Mouse (Mus musculus) forebrain, embryonic 15.5 days (tissue): ENCODE measurements around the gene Unc119b. TPM values are rescaled to one million over a fixed set of nuclear protein-coding genes. Genes with fewer than 3 reads are reported as not detected.
A peak's percentile ranks its signal among the peaks of the same experiment; 100 is the strongest.
"Not testable (repeated sequence)": the region's sequence is repeated elsewhere in the genome, so short reads cannot be mapped to it uniquely, and the experiment has no call there.

ENCODE experiments used
- ATAC-seq: fragments of 200-750 bp; cut with Nextera tagmentation; replicated peaks from 2 replicates; pipeline ENCODE4 v1.8.0; 2017; ENCODE audit warnings: mild to moderate bottlenecking, moderate TSS enrichment, moderate library complexity
- H3K27ac ChIP-seq: fragments of 300-500 bp; sonication (generic); replicated peaks from 2 replicates; pipeline ENCODE4 v1.5.1; 2015; ENCODE audit warnings: mild to moderate bottlenecking, inconsistent platforms
- H3K27me3 ChIP-seq: fragments of 300-500 bp; sonication (generic); 2 replicates; pipeline ENCODE4 v1.6.1; 2015; ENCODE audit warnings: inconsistent platforms
- H3K36me3 ChIP-seq: fragments of 300-500 bp; sonication (generic); 2 replicates; pipeline ENCODE4 v1.6.1; 2015; ENCODE audit warnings: mild to moderate bottlenecking, inconsistent platforms
- H3K4me1 ChIP-seq: fragments of 300-500 bp; sonication (generic); 2 replicates; pipeline ENCODE4 v1.6.1; 2015; ENCODE audit warnings: inconsistent platforms
- H3K4me2 ChIP-seq: fragments of 300-500 bp; sonication (generic); replicated peaks from 2 replicates; pipeline ENCODE4 v1.6.1; 2015; ENCODE audit warnings: mild to moderate bottlenecking, inconsistent platforms
- H3K4me3 ChIP-seq: fragments of 300-500 bp; sonication (generic); 2 replicates; pipeline ENCODE4 v1.5.1; 2015; ENCODE audit warnings: mild to moderate bottlenecking, inconsistent platforms
- H3K9ac ChIP-seq: fragments of 300-500 bp; sonication (generic); replicated peaks from 2 replicates; pipeline ENCODE4 v1.6.1; 2015; ENCODE audit warnings: mild to moderate bottlenecking, inconsistent platforms
- H3K9me3 ChIP-seq: fragments of 300-500 bp; sonication (generic); 2 replicates; pipeline ENCODE4 v1.6.1; 2016; ENCODE audit warnings: inconsistent platforms
- WGBS: fragments of 180-500 bp; shearing (Covaris S2); methylation state at CpG from one replicate; pipeline ENCODE4 v1.1.7; 2015; ENCODE audit warnings: mixed read lengths; 5-methylcytosine and 5-hydroxymethylcytosine counted together
- polyA plus RNA-seq: library from polyadenylated mRNA; unstranded; fragments of >200 nt; fragmentation: Nextera tagmentation; extraction: Ambion mirVana; gene quantifications from 2 replicates; pipeline ENCODE4 v1.2.1, GENCODE M21; 2015

Unc119b gene
- polyA plus RNA-seq, 1 experiment from 2014 or later = 44.4 TPM

DNA sequence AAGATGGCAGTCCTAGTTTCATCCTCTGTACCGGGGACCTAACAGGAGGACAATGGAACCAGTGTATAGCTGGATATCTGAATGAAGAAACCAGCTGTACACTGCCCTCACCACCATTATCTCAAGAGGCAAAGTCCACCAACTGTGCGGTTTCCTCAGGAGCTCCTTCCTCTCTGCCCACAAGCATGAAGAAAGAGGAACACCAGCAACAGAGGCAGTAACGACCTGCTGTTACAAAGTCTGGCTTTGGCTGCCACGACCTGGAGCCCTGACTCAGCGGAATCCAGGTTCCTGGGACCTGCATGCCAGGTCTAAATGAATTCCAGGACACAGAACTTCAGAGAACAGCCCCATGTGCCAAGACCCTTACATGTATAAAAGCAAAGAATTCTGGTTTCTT is 21.1 kb upstream of the Unc119b start:
- no peak for ATAC-seq
- H3K27me3 ChIP-seq = no peaks in the 10 kb centered on the region
- no peaks in the 10 kb centered on the region for H3K9me3 ChIP-seq
- no peak overlapping the region for H3K27ac ChIP-seq
- WGBS = 38% methylated on average over 5 of the region's 5 CpGs
- peak overlapping the region; percentile 93 for H3K4me2 ChIP-seq
- peak overlapping the region; percentile 29; the same call in 1 of the 2 replicates for H3K9ac ChIP-seq
- 0 out of 2 replicates have a peak overlapping the region, but pooled peaks have one; percentile 3 for H3K4me3 ChIP-seq
- peaks cover 1% of the 10 kb centered on the region for H3K36me3 ChIP-seq
- H3K4me1 ChIP-seq = peaks cover 44% of the 10 kb centered on the region

DNA sequence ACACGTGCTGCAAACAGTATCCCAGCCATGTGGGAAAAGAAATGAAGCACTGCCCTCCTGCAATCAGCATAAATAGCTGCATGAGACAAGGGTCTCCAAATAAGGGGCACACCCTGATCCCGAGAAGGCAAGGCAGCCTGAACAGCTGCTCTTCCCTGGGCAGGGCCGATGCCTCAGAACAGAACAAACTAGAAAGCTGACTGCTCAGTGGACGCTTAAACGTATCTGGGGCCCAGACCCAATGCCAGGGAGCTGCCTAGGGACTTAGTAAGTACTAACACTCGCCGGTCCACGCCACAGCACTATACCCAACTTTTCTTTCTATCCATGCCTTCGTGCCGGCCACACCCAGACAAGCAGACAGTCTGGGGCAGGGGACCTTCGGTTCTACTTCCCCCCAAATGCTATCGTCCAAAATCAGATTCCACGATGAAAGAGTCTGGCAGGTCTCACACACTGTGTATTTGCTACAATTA is 20.4 kb upstream of the Unc119b start:
- H3K27ac ChIP-seq = no peak overlapping the region
- H3K4me3 ChIP-seq = no peak overlapping the region
- no peaks in the 10 kb centered on the region for H3K9me3 ChIP-seq
- no peaks in the 10 kb centered on the region for H3K27me3 ChIP-seq
- peaks cover 44% of the 10 kb centered on the region for H3K4me1 ChIP-seq
- H3K9ac ChIP-seq = peak overlapping the region; percentile 16; the same call in 1 of the 2 replicates
- no peak for ATAC-seq
- H3K36me3 ChIP-seq = peaks cover 7% of the 10 kb centered on the region
- H3K4me2 ChIP-seq = peak overlapping the region; percentile 93; the same call in 1 of the 2 replicates
- 72% methylated on average over 13 of the region's 13 CpGs for WGBS

DNA sequence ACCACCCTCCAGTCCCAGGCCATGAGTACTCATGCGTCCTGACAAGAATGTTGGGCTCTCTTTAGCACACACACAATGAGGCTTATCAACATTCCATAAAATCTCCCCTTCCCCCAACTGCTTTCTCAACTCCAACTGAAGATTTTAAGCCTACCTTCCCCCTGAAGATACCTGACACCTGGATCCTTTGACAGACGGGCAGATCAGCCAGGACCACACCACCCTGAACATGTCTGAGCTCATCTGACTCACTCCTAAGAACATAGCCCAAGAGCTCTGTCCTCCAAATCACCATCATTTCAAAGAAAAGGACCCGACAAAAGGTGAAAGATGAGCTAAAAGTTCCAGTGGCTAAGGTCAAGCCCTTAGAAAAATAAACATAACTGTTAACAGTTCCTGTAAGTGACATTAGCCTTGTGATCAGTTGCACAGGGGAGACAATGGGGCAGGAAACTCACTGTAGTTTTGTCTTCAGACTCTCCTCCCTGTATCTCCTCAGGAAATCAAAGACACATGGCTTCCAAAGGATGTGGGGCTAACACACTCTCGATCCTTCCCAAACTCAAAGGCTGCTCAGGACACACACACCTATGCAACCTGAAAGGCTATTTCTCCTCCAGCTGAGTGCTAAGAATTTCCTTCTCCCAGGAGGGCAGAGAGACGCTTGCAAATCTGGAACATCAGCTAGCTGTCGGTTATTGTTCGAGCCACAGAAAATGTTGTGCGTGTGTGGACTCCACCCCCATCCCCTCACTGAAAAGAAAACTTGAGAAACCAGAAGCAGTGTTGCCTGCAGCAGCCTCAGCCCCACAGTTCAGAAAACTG is 17.6 kb upstream of the Unc119b start:
- peaks cover 36% of the 10 kb centered on the region for H3K4me1 ChIP-seq

GRCm38 (mm10) chr5:115151457-115151856 is 16.7 kb upstream of the Unc119b start:
- no peak overlapping the region for H3K9ac ChIP-seq
- no peak overlapping the region for H3K4me3 ChIP-seq
- no peaks in the 10 kb centered on the region for H3K27me3 ChIP-seq
- peaks cover 39% of the 10 kb centered on the region for H3K36me3 ChIP-seq
- WGBS = 85% methylated on average over 13 of the region's 13 CpGs
- no peak for ATAC-seq
- no peaks in the 10 kb centered on the region for H3K9me3 ChIP-seq
- H3K4me2 ChIP-seq = no peak overlapping the region
- no peak overlapping the region for H3K27ac ChIP-seq
- H3K4me1 ChIP-seq = peaks cover 27% of the 10 kb centered on the region

More for the DNA sequence above, 17.6 kb upstream of the Unc119b start:
- 72% methylated on average over 8 of the region's 8 CpGs for WGBS
- Histone ChIP-seq H3K36me3 (peaks cover 30% of the 10 kb centered on the region), H3K27me3 (no peaks in the 10 kb centered on the region), H3K9me3 (no peaks in the 10 kb centered on the region), H3K27ac (no peak overlapping the region), H3K4me3 (no peak overlapping the region), H3K4me2 (no peak overlapping the region), H3K9ac (no peak overlapping the region)
- ATAC-seq = no peak

GRCm38 (mm10) chr5:115150991-115151390 is 16.2 kb upstream of the Unc119b start:
- 86% methylated on average over 5 of the region's 5 CpGs for WGBS
- H3K4me1 ChIP-seq = peaks cover 22% of the 10 kb centered on the region
- no peak overlapping the region for H3K9ac ChIP-seq
- no peak overlapping the region for H3K27ac ChIP-seq
- no peaks in the 10 kb centered on the region for H3K9me3 ChIP-seq
- peaks cover 42% of the 10 kb centered on the region for H3K36me3 ChIP-seq
- no peak overlapping the region for H3K4me2 ChIP-seq
- H3K4me3 ChIP-seq = no peak overlapping the region
- H3K27me3 ChIP-seq = no peaks in the 10 kb centered on the region
- no peak for ATAC-seq

DNA sequence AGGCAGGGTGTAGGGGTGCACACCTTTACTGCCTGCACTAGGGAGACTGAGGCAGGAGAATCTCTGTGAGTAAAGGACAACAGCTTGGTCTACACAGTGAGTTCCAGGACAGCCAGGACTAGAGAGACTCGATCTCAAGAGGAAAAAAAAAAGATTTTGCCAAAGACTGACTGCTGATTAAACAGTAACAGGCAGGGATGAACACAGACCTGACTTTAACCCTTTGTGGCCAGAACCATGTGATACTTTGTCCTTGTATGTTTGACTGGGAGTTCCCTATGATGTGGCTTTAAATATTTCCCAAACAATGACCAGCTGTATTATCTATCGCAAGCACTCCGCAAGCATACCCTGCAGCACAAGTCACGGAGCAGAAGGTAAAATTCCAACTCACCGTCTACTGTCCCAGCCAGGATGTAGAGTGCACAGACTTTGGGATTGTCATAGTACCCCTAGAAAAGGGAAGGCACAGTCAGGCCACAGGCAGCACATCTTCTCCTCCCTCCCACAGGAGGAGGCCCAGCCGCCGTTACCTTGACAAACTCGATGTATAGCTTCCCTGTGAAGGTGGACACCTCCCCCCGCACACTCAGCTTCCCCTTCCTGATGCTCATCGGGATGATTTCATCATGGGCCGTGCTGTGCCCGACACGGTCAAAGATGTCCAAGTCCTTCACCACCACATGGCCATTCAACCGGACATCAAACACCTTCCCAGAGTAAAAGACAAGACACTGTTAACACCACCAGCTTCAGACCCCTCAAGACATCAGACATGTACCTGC is 15.1 kb upstream of the Unc119b start:
- Histone ChIP-seq H3K9ac (no peak overlapping the region), H3K4me3 (no peak overlapping the region), H3K27ac (no peak overlapping the region), H3K4me1 (peaks cover 11% of the 10 kb centered on the region), H3K9me3 (no peaks in the 10 kb centered on the region), H3K27me3 (no peaks in the 10 kb centered on the region), H3K36me3 (peaks cover 42% of the 10 kb centered on the region), H3K4me2 (no peak overlapping the region)
- ATAC-seq = no peak
- 94% methylated on average over 14 of the region's 14 CpGs for WGBS

DNA sequence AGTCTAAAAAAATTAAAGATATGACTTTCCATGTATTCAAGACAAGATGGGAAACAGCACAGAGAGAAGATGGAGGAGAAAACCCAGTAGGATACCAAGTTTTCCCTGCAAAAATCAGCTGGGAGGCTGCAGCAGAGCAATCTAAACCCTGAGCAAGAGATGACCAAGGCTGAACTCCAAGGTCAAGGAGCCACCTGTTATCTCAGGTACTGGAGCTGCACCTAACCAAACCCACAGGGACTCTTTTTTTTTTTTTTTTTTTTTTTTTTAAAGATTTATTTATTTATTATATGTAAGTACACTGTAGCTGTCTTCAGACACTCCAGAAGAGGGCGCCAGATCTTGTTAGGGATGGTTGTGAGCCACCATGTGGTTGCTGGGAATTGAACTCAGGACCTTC is 14.1 kb upstream of the Unc119b start:
- ATAC-seq, H3K9ac ChIP-seq, H3K4me1 ChIP-seq, H3K4me3 ChIP-seq, H3K4me2 ChIP-seq, H3K9me3 ChIP-seq, H3K27ac ChIP-seq, H3K27me3 ChIP-seq: not testable (repeated sequence)
- peaks cover 42% of the 10 kb centered on the region for H3K36me3 ChIP-seq
- WGBS = no CpG with 5 or more reads among the region's 1 CpGs

- H3K9me3 ChIP-seq = no peaks in the 10 kb centered on the region
- no peak overlapping the region for H3K9ac ChIP-seq
- ATAC-seq = no peak
- no peaks in the 10 kb centered on the region for H3K27me3 ChIP-seq
- WGBS = 94% methylated on average over 8 of the region's 8 CpGs
- no peak overlapping the region for H3K4me3 ChIP-seq
- peaks cover 42% of the 10 kb centered on the region for H3K36me3 ChIP-seq
- peaks cover 10% of the 10 kb centered on the region for H3K4me1 ChIP-seq
- H3K4me2 ChIP-seq = no peak overlapping the region
- H3K27ac ChIP-seq = no peak overlapping the region
Measured at GRCm38 (mm10) chr5:115148378-115148777, 13.6 kb upstream of the Unc119b start.

GRCm38 (mm10) chr5:115147388-115147787 is 12.6 kb upstream of the Unc119b start:
- H3K36me3 ChIP-seq = peaks cover 42% of the 10 kb centered on the region
- 92% methylated on average over 3 of the region's 3 CpGs for WGBS

DNA sequence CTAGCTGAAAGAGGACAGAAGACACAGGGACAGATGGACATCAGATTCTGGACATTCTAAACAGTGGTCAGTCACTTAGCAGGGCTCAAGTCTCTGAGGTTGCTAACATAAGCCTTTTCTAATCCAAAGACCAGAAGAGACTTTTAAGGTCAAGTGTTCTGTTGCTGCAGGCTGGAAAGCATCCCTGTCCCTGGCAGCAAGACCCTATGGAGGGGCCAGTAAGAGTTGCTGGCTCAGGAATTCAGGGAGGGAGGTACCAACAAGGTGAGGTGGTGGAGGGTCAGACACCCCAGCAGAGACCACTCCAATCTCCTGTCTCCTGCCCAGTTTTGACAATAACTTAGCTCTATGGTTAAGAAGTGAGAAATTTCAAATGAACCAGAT is 12.0 kb upstream of the Unc119b start:
- no peak for ATAC-seq
- H3K27ac ChIP-seq = no peak overlapping the region
- H3K36me3 ChIP-seq = peaks cover 42% of the 10 kb centered on the region
- H3K4me1 ChIP-seq = peaks cover 17% of the 10 kb centered on the region
- no peaks in the 10 kb centered on the region for H3K27me3 ChIP-seq
- H3K9me3 ChIP-seq = no peaks in the 10 kb centered on the region
- no peak overlapping the region for H3K4me3 ChIP-seq
- no peak overlapping the region for H3K9ac ChIP-seq
- no peak overlapping the region for H3K4me2 ChIP-seq

More at GRCm38 (mm10) chr5:115147388-115147787, 12.6 kb upstream of the Unc119b start:
- H3K4me3 ChIP-seq = no peak overlapping the region
- H3K9me3 ChIP-seq = no peaks in the 10 kb centered on the region
- H3K4me1 ChIP-seq = peaks cover 17% of the 10 kb centered on the region
- no peak for ATAC-seq
- no peak overlapping the region for H3K27ac ChIP-seq
- no peak overlapping the region for H3K4me2 ChIP-seq
- H3K27me3 ChIP-seq = no peaks in the 10 kb centered on the region
- H3K9ac ChIP-seq = no peak overlapping the region

DNA sequence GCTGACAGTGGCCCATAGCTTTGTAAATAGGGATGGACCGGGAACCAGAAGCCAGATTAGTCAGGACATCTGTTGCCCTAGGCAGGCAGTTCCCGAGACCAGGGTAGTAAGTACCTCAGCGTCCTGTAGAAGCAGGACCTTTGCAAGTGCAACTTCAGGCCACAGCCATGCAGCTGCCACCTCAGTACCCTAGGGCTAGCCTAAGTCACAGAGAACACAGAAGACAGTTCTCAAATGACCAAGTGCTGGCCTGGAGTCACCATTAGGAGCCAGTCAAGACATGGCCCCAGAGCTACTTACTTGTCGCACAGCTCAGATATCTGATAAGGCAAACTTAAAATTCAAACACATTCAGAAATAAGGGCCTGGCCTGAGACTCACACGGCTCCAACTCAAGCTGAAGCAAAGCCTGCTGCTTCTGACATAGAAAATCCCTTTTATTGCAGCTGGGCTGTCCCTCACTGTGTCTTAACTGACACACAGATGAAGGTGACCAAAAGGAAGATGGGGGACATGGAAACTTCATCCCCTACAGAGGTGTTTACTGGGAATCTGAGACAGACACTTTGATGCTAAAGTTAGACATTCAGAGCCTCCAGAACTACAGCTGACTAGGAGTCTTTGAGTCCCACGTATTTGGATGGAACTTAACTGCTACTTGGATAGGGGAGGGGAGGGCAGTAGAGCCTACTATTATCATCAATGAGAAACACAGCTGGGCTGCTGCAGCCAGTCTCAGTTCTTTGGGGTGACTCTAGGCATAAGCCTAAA is 11.4 kb upstream of the Unc119b start:
- no peak overlapping the region for H3K9ac ChIP-seq
- H3K27me3 ChIP-seq = no peaks in the 10 kb centered on the region
- H3K4me1 ChIP-seq = peaks cover 17% of the 10 kb centered on the region
- no peak overlapping the region for H3K27ac ChIP-seq
- peaks cover 42% of the 10 kb centered on the region for H3K36me3 ChIP-seq
- 87% methylated on average over 6 of the region's 6 CpGs for WGBS
- no peak for ATAC-seq
- H3K4me3 ChIP-seq = no peak overlapping the region
- no peak overlapping the region for H3K4me2 ChIP-seq
- H3K9me3 ChIP-seq = no peaks in the 10 kb centered on the region
